Mouse (Mus musculus) midbrain, embryonic 10.5 days (tissue): ENCODE results near the gene Gm13290. TPM values are rescaled to one million over a fixed set of nuclear protein-coding genes. Genes with fewer than 3 reads are reported as not detected.
"Not testable (repeated sequence)": the region's sequence is repeated elsewhere in the genome, so short reads cannot be mapped to it uniquely, and the experiment has no call there.

Experiments
- DNase-seq: peaks from one replicate; pipeline ENCODE4 v3.0.0-alpha.2; 2017; ENCODE audit warnings: low spot score
- H3K27ac ChIP-seq: fragments of 300-500 bp; sonication (generic); replicated peaks from 2 replicates; pipeline ENCODE4 v1.5.1; 2016; ENCODE audit warnings: mild to moderate bottlenecking
- H3K27me3 ChIP-seq: fragments of 300-500 bp; sonication (generic); 2 replicates; pipeline ENCODE4 v1.6.1; 2016; ENCODE audit warnings: low read depth, mild to moderate bottlenecking; ENCODE audit not compliant: poor library complexity, severe bottlenecking
- H3K36me3 ChIP-seq: fragments of 300-500 bp; sonication (generic); 2 replicates; pipeline ENCODE4 v1.6.1; 2016; ENCODE audit warnings: mild to moderate bottlenecking, moderate library complexity
- H3K4me1 ChIP-seq: fragments of 300-500 bp; sonication (generic); 2 replicates; pipeline ENCODE4 v1.6.1; 2016
- H3K4me3 ChIP-seq: fragments of 300-500 bp; sonication (generic); 2 replicates; pipeline ENCODE4 v1.5.1; 2016; ENCODE audit warnings: mild to moderate bottlenecking, moderate library complexity
- H3K9me3 ChIP-seq: fragments of 300-500 bp; sonication (generic); replicated peaks from 2 replicates; pipeline ENCODE4 v1.6.1; 2016; ENCODE audit warnings: mild to moderate bottlenecking
- WGBS: fragments of 180-500 bp; shearing (Covaris S2); methylation state at CpG from one replicate; pipeline ENCODE4 v1.1.7; 2016; 5-methylcytosine and 5-hydroxymethylcytosine counted together
- polyA plus RNA-seq: library from polyadenylated mRNA; unstranded; fragments of >200 nt; fragmentation: Nextera tagmentation; extraction: Ambion mirVana; gene quantifications from 2 replicates; pipeline ENCODE4 v1.2.1, GENCODE M21; 2016

The Gm13290 gene
- polyA plus RNA-seq, 1 experiment from 2014 or later = not detected

GRCm38 (mm10) chr4:88793936-88794675 lies 20.5 kb downstream of the Gm13290 start, which contains the start of gene Gm13275:
Gm13275 (plus strand) TSS chr4:88794487.
- not testable (repeated sequence) for H3K9me3 ChIP-seq, DNase-seq, H3K4me3 ChIP-seq, H3K27ac ChIP-seq, H3K27me3 ChIP-seq, H3K36me3 ChIP-seq, H3K4me1 ChIP-seq
- 0% methylated on average over 19 of the region's 52 CpGs for WGBS

DNA sequence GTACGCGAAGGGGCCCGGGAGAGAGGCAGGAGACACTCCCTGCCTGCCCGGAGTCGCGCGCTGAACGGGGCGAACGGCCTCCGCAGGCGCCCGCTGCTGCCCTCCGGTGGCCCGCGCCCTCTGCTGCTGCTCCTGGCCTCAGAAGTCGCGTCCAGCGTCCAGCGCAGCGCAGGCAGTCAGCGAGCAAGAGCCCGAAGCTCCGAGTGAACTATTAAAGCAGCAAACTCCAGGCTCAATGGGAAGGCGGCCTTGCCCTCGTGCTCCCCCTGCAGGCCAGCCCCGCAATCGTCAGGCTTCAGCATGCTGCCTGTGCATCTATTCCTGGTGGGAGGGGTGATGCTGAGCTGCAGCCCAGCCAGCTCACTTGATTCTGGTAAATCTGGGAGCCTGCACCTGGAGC lies 23.5 kb downstream of the Gm13290 start, which contains the start of gene Gm13279:
Gene Gm13279, plus strand, starts transcription at position 301 of the 400 bp plus-strand sequence.
- H3K27me3 ChIP-seq, H3K4me3 ChIP-seq, H3K4me1 ChIP-seq, DNase-seq, H3K27ac ChIP-seq, H3K36me3 ChIP-seq, H3K9me3 ChIP-seq: not testable (repeated sequence)
- WGBS = no CpG with 5 or more reads among the region's 28 CpGs

GRCm38 (mm10) chr4:88799365-88799764 lies 25.7 kb downstream of the Gm13290 start, which contains the start of gene Gm13285:
Gm13285 (plus strand) TSS chr4:88799665.
- WGBS = 12% methylated on average over 5 of the region's 7 CpGs
- not testable (repeated sequence) for H3K4me3 ChIP-seq, DNase-seq, H3K4me1 ChIP-seq, H3K36me3 ChIP-seq, H3K9me3 ChIP-seq, H3K27ac ChIP-seq, H3K27me3 ChIP-seq

DNA sequence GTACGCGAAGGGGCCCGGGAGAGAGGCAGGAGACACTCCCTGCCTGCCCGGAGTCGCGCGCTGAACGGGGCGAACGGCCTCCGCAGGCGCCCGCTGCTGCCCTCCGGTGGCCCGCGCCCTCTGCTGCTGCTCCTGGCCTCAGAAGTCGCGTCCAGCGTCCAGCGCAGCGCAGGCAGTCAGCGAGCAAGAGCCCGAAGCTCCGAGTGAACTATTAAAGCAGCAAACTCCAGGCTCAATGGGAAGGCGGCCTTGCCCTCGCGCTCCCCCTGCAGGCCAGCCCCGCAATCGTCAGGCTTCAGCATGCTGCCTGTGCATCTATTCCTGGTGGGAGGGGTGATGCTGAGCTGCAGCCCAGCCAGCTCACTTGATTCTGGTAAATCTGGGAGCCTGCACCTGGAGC lies 29.3 kb downstream of the Gm13290 start, which contains the start of gene Gm13287:
Gene Gm13287, plus strand, starts transcription at position 301 of the 400 bp plus-strand sequence.
- H3K27me3 ChIP-seq = peaks cover 16% of the 10 kb centered on the region
- not testable (repeated sequence) for H3K9me3 ChIP-seq, H3K27ac ChIP-seq, H3K4me3 ChIP-seq, H3K36me3 ChIP-seq, DNase-seq, H3K4me1 ChIP-seq
- no CpG with 5 or more reads among the region's 29 CpGs for WGBS

GRCm38 (mm10) chr4:88805231-88805630 lies 31.6 kb downstream of the Gm13290 start, which contains the start of gene Gm13288:
Gm13288 (plus strand) TSS chr4:88805531.
- not testable (repeated sequence) for H3K4me1 ChIP-seq, H3K9me3 ChIP-seq, DNase-seq, H3K27ac ChIP-seq, H3K4me3 ChIP-seq, H3K36me3 ChIP-seq
- no CpG with 5 or more reads among the region's 8 CpGs for WGBS
- H3K27me3 ChIP-seq = peaks cover 16% of the 10 kb centered on the region

GRCm38 (mm10) chr4:88805761-88806160 lies 32.1 kb downstream of the Gm13290 start:
- not testable (repeated sequence) for H3K4me1 ChIP-seq, H3K4me3 ChIP-seq, H3K27ac ChIP-seq, DNase-seq, H3K36me3 ChIP-seq, H3K9me3 ChIP-seq
- whole genome bisulfite sequencing = 0% methylated on average over 8 of the region's 34 CpGs
- peaks cover 16% of the 10 kb centered on the region for H3K27me3 ChIP-seq

DNA sequence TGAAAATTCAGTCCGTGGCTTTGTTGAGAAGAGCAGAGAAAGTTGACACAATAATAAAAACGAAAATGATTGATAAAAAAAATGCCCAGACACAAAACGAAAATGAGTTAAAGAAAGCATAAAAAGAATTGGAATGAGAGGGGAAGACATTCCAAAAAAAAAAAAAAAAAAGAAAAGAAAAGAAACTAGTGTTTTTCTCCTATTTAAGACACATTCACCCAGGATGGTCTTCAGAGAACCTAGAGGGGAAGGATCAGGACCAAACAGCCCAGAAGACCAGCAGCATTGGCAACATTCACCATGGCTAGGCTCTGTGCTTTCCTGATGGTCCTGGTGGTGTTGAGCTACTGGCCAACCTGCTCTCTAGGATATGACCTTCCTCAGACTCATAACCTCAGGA lies 42.3 kb downstream of the Gm13290 start, which contains the start of gene Ifna7:
Gene Ifna7, plus strand, starts transcription at position 301 of the 400 bp plus-strand sequence.
- Histone ChIP-seq H3K4me3 (no peak within 1 kb of the TSS), H3K9me3 (no peaks in the 10 kb centered on the region), H3K27me3 (no peaks in the 10 kb centered on the region), H3K36me3 (no peaks in the 10 kb centered on the region), H3K27ac (no peak within 1 kb of the TSS), H3K4me1 (no peaks in the 10 kb centered on the region)
- WGBS = 64% methylated on average over 3 of the region's 3 CpGs
- DNase-seq = no peak

DNA sequence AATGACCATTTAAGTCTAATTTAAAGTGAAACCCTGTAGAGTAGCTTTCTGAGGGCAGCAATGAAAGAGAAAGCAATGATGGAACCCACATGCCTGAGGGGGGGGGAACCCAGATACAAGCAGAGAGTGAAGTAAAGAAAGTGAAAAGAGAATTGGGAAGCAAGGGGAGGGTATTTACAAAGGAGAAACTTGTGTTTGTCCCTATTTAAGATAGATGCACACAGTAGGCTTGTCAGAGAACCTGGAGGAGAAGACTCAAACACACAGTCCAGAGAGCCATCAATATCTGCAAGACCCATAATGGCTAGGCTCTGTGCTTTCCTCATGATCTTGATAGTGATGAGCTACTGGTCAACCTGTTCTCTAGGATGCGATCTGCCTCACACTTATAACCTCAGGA lies 46.0 kb downstream of the Gm13290 start, which contains the start of gene Ifna11:
Gene Ifna11, plus strand, starts transcription at position 301 of the 400 bp plus-strand sequence.
- DNase-seq = no peak
- H3K27ac ChIP-seq = no peak within 1 kb of the TSS
- H3K4me1 ChIP-seq = no peaks in the 10 kb centered on the region
- no peaks in the 10 kb centered on the region for H3K36me3 ChIP-seq
- H3K9me3 ChIP-seq = no peaks in the 10 kb centered on the region
- WGBS = 86% methylated on average over 1 of the region's 1 CpGs
- H3K4me3 ChIP-seq = no peak within 1 kb of the TSS
- no peaks in the 10 kb centered on the region for H3K27me3 ChIP-seq

GRCm38 (mm10) chr4:88822995-88823394 lies 49.4 kb downstream of the Gm13290 start:
- no peaks in the 10 kb centered on the region for H3K4me1 ChIP-seq
- 29% methylated on average over 4 of the region's 4 CpGs for WGBS
- no peaks in the 10 kb centered on the region for H3K9me3 ChIP-seq
- no peak overlapping the region for H3K4me3 ChIP-seq
- no peak overlapping the region for H3K27ac ChIP-seq
- no peaks in the 10 kb centered on the region for H3K36me3 ChIP-seq
- H3K27me3 ChIP-seq = no peaks in the 10 kb centered on the region
- DNase-seq = no peak

Other genes starting within 250 kb of the Gm13290 start
- not detected in 2 replicates for gene Ifna15, start 215.6 kb upstream of the Gm13290 start, polyA plus RNA-seq
- gene Ifna14, start 202.0 kb upstream of the Gm13290 start, polyA plus RNA-seq = not detected in 2 replicates
- gene Ifna9, start 181.4 kb upstream of the Gm13290 start, polyA plus RNA-seq = not detected in 2 replicates
- not detected in 2 replicates for gene Ifna12, start 170.5 kb upstream of the Gm13290 start, polyA plus RNA-seq
- gene C87499, start 139.4 kb upstream of the Gm13290 start, polyA plus RNA-seq = not detected in 2 replicates
- not detected in 2 replicates for gene Ifna13, start 129.4 kb upstream of the Gm13290 start, polyA plus RNA-seq
- not detected in 2 replicates for gene Ifna16, start 96.9 kb upstream of the Gm13290 start, polyA plus RNA-seq
- gene Ifna2, start 89.9 kb upstream of the Gm13290 start, polyA plus RNA-seq = not detected in 2 replicates
- not detected in 2 replicates for gene Ifnab, start 82.5 kb upstream of the Gm13290 start, polyA plus RNA-seq
- 0.80 and 1.1 TPM in 2 replicates for gene Gm26566, start 52.0 kb upstream of the Gm13290 start, polyA plus RNA-seq
- gene Klhl9, start 51.4 kb upstream of the Gm13290 start, polyA plus RNA-seq = 95.6 and 111 TPM in 2 replicates
- not detected in 2 replicates for gene Gm13271, start 19.0 kb upstream of the Gm13290 start, polyA plus RNA-seq
- 0.19 and 0.32 TPM in 2 replicates for gene Gm13283, start 13.7 kb upstream of the Gm13290 start, polyA plus RNA-seq
- gene Gm13289, start 3.1 kb downstream of the Gm13290 start, polyA plus RNA-seq = not detected in 2 replicates
- not detected in 2 replicates for gene Gm13272, start 6.0 kb downstream of the Gm13290 start, polyA plus RNA-seq
- gene Ifnz, start 8.3 kb downstream of the Gm13290 start, polyA plus RNA-seq = 0.51 TPM in 1 of 2 replicates, not detected in the other
- gene Gm13276, start 11.9 kb downstream of the Gm13290 start, polyA plus RNA-seq = not detected in 2 replicates
- gene Gm13277, start 14.8 kb downstream of the Gm13290 start, polyA plus RNA-seq = not detected in 2 replicates
- not detected in 2 replicates for gene Gm13278, start 17.7 kb downstream of the Gm13290 start, polyA plus RNA-seq
- 0.34 TPM in 1 of 2 replicates, not detected in the other for gene Gm13275, start 20.7 kb downstream of the Gm13290 start, polyA plus RNA-seq
- not detected in 2 replicates for gene Gm13279, start 23.6 kb downstream of the Gm13290 start, polyA plus RNA-seq
- 0.62 TPM in 1 of 2 replicates, not detected in the other for gene Gm13285, start 25.8 kb downstream of the Gm13290 start, polyA plus RNA-seq
- gene Gm13287, start 29.4 kb downstream of the Gm13290 start, polyA plus RNA-seq = not detected in 2 replicates
- 0.09 TPM in 1 of 2 replicates, not detected in the other for gene Gm13288, start 31.7 kb downstream of the Gm13290 start, polyA plus RNA-seq
- not detected in 2 replicates for gene Ifna7, start 42.4 kb downstream of the Gm13290 start, polyA plus RNA-seq
- not detected in 2 replicates for gene Ifna11, start 46.1 kb downstream of the Gm13290 start, polyA plus RNA-seq
- gene Ifna6, start 53.6 kb downstream of the Gm13290 start, polyA plus RNA-seq = not detected in 2 replicates
- gene Ifna5, start 61.7 kb downstream of the Gm13290 start, polyA plus RNA-seq = not detected in 2 replicates
- gene Ifna4, start 68.0 kb downstream of the Gm13290 start, polyA plus RNA-seq = not detected in 2 replicates
- not detected in 2 replicates for gene Ifna1, start 76.3 kb downstream of the Gm13290 start, polyA plus RNA-seq
- gene Ifne, start 106.4 kb downstream of the Gm13290 start, polyA plus RNA-seq = not detected in 2 replicates